Mouse (Mus musculus): ENCODE measurements around the gene Sema3g. TPM values are rescaled to one million over a fixed set of nuclear protein-coding genes. Genes with fewer than 3 reads are reported as not detected.

Sema3g gene
- polyA plus RNA-seq, 1 experiment: not detected

DNA sequence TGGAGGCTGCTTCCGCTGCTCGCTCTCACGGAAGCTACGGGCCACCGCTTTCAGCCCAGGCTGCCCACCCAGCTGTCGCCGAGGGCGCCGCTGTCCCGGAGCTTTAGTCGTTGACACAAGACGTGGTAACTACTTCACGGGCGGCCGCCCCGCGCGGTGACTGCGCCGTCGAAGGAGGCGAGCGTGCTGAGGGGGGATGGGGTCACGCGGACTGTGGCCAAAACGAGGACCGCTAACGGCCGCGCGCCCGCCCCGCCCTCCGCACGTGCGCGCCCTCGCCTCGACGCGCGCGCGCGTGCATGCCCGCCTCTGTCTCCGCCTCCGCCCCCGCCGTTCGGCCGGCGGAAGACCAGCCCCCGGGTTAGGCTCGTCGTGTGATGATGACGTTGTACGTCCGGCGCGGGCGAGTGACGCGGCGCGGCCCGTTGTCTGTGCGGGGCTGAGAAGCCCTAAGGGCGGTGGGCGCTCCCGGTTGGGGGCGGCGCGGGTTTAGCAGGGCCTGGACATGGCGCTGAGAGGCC lies 33.5 kb downstream of the Sema3g start, which contains the start of the genes Phf7 and Bap1:
Phf7 (minus strand) TSS at position 234 of the 521 bp plus-strand sequence.
Bap1 (plus strand) TSS at position 367 of the 521 bp plus-strand sequence.
- Histone ChIP-seq H3K4me3 (ENCODE audit: insufficient read depth, low read depth, low read length) (peak within 1 kb of the TSS; percentile 86), H3K4me1 (ENCODE audit: control insufficient read depth, insufficient read depth, low read length) (peaks cover 2% of the 10 kb centered on the region; the same call in 1 of the 2 replicates), H3K27ac (ENCODE audit: insufficient read depth, low read depth, low read length) (peak within 1 kb of the TSS; percentile 93)
- TF ChIP-seq POLR2A (IDR thresholded peaks at IDR 0.05; ENCODE audit: insufficient read depth, low read depth, low read length): peak; percentile 91
- TF ChIP-seq CTCF (IDR thresholded peaks at IDR 0.05; ENCODE audit: insufficient read depth, low read depth, low read length): no peak
- WGBS: under 1% methylated on average over 75 of the region's 75 CpGs

DNA sequence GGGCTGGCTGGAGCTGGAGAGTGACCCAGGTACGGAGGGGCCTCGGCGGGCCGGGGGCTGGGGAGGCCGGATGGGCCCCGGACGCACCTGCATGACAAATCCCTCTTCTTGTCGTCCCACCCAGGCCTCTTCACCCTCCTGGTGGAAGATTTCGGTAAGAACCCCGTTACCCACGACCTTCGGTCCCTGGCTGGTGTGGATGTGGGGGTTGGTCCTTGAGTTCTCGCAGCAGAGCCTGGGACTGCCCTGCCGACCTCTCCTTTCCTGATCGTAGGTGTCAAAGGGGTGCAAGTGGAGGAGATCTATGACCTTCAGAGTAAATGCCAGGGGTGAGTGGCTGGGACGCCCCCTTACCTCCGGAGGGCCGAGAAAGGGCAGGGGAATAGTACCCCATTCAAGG lies 34.0 kb downstream of the Sema3g start:
- 1% methylated on average over 18 of the region's 18 CpGs for WGBS
- Histone ChIP-seq H3K4me3 (ENCODE audit: insufficient read depth, low read depth, low read length) (peak overlapping the region; percentile 86), H3K27ac (ENCODE audit: insufficient read depth, low read depth, low read length) (0 out of 2 replicates have a peak overlapping the region, but pooled peaks have one; percentile 3), H3K4me1 (ENCODE audit: control insufficient read depth, insufficient read depth, low read length) (peaks cover 2% of the 10 kb centered on the region; the same call in 1 of the 2 replicates)
- TF ChIP-seq CTCF (IDR thresholded peaks at IDR 0.05; ENCODE audit: insufficient read depth, low read depth, low read length): no peak
- no peak for TF ChIP-seq POLR2A (IDR thresholded peaks at IDR 0.05; ENCODE audit: insufficient read depth, low read depth, low read length)

DNA sequence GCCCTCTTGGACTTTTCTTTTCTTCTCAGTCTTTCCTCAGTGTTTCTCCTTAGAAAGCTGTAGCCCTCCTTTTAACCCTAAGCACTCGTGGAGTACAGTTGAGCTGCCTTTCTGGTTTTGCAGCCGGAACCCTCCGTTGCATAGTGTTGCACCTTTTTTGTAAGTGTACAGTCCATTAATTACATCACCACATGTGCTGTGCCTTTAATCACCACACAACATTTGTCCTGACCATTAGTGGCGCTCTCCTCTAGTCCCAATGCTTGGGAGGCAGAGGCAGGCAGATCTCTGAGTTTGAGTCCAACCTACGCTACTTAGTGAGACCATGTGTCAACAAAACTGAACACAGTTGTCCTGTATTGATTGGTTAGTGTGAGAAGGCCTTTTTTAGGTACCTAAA lies 34.4 kb downstream of the Sema3g start:
- WGBS: 80% methylated on average over 5 of the region's 5 CpGs
- no peak for TF ChIP-seq POLR2A (IDR thresholded peaks at IDR 0.05; ENCODE audit: insufficient read depth, low read depth, low read length)
- TF ChIP-seq CTCF (IDR thresholded peaks at IDR 0.05; ENCODE audit: insufficient read depth, low read depth, low read length): no peak
- no peak overlapping the region for H3K27ac ChIP-seq (ENCODE audit: insufficient read depth, low read depth, low read length)
- H3K4me3 ChIP-seq (ENCODE audit: insufficient read depth, low read depth, low read length): peak overlapping the region; percentile 86
- peaks cover 2% of the 10 kb centered on the region; the same call in 1 of the 2 replicates for H3K4me1 ChIP-seq (ENCODE audit: control insufficient read depth, insufficient read depth, low read length)

DNA sequence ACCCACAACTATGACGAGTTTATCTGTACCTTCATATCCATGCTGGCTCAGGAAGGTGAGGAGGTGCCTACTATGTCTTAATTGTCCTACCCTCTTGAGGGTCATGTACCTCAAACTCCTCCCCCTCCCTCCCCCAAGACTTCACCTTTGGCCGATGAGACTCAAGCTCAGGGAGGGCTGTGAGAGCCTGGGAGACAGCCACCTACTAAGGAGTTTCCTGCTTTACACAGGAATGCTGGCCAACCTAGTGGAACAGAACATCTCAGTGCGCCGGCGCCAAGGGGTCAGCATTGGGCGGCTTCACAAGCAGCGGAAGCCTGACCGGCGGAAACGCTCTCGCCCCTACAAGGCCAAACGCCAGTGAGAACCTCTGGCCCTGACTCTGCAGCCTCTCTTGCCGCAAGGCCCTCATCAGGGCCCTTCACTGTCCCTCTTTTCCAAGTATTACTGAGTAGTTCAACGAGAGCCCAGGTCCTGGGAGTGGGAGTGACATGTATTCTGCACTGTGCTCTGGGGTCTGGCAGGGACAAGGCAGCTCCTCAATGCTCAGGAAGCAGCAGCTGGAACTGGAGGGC lies 40.9 kb downstream of the Sema3g start:
- Histone ChIP-seq H3K4me3 (ENCODE audit: insufficient read depth, low read depth, low read length) (no peak overlapping the region), H3K4me1 (ENCODE audit: control insufficient read depth, insufficient read depth, low read length) (no peaks in the 10 kb centered on the region), H3K27ac (ENCODE audit: insufficient read depth, low read depth, low read length) (no peak overlapping the region)
- 91% methylated on average over 14 of the region's 14 CpGs for WGBS
- TF ChIP-seq POLR2A (IDR thresholded peaks at IDR 0.05; ENCODE audit: insufficient read depth, low read depth, low read length) (no peak), CTCF (IDR thresholded peaks at IDR 0.05; ENCODE audit: insufficient read depth, low read depth, low read length) (no peak)

DNA sequence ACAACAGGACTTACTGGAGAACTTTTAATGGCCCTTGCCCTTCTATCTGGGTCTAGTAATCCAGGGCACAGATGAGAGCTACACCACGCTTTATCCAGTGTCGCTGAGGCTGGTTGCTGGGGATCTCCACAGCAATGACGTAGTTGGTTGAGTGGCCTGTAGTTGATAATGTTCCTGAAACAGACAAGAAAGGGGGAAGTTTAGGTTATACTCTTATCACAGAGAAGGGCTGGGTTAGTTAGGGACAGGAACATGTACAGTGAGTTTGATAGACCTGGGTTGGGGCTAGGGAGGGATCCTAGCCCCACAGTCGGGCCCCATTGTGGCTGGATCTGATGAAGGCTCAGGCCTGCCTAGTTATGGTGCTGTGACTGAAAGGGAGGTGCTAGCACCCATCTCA lies 42.7 kb downstream of the Sema3g start:
- no peak overlapping the region for H3K4me3 ChIP-seq (ENCODE audit: insufficient read depth, low read depth, low read length)
- no peak for TF ChIP-seq POLR2A (IDR thresholded peaks at IDR 0.05; ENCODE audit: insufficient read depth, low read depth, low read length)
- TF ChIP-seq CTCF (IDR thresholded peaks at IDR 0.05; ENCODE audit: insufficient read depth, low read depth, low read length): no peak
- no peak overlapping the region for H3K27ac ChIP-seq (ENCODE audit: insufficient read depth, low read depth, low read length)
- no peaks in the 10 kb centered on the region for H3K4me1 ChIP-seq (ENCODE audit: control insufficient read depth, insufficient read depth, low read length)
- 94% methylated on average over 4 of the region's 4 CpGs for WGBS

DNA sequence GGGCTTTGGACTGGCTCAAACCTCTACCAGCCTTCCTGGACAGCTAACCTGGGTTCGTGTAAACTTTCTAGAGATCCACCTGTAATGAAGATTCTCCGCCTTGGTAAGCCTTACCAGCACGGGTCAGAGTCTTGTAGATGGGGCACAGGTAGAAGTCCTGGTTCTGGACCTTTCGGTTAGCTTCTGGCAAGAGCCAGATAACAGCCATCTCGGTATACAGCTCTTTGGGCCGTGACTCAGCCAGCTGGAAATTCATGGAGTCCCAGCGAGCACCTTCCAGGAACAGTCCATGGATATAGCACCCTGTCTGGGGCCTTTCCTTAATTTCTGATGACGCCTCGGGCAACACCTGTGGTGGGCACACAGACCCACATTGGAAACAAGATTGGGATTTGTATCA lies 43.3 kb downstream of the Sema3g start:
- TF ChIP-seq POLR2A (IDR thresholded peaks at IDR 0.05; ENCODE audit: insufficient read depth, low read depth, low read length): no peak
- TF ChIP-seq CTCF (IDR thresholded peaks at IDR 0.05; ENCODE audit: insufficient read depth, low read depth, low read length): no peak
- no peak overlapping the region for H3K27ac ChIP-seq (ENCODE audit: insufficient read depth, low read depth, low read length)
- no peak overlapping the region for H3K4me3 ChIP-seq (ENCODE audit: insufficient read depth, low read depth, low read length)
- H3K4me1 ChIP-seq (ENCODE audit: control insufficient read depth, insufficient read depth, low read length): no peaks in the 10 kb centered on the region
- 90% methylated on average over 9 of the region's 9 CpGs for WGBS

DNA sequence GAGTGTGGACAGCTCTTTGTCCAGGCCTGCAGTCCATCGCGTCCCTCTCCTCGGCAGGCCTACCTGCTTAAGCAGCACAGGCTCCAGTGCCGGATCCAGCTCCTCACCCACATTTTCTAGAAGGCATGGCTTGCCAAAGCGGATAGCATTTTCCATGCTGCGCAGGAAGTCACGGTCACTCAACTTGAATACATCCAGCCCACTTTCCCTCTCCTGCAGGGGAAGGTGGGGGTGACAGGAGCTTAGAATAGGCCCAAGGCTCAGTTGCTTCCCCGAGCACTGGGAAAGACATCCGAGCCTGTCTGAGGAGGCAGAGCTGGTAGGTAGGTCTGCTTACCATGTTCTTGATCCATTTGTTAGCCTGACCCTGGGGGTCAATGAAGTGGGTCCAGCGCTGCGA lies 50.0 kb downstream of the Sema3g start:
- TF ChIP-seq POLR2A (IDR thresholded peaks at IDR 0.05; ENCODE audit: insufficient read depth, low read depth, low read length): no peak
- H3K4me1 ChIP-seq (ENCODE audit: control insufficient read depth, insufficient read depth, low read length): peaks cover 27% of the 10 kb centered on the region
- 84% methylated on average over 11 of the region's 11 CpGs for WGBS
- no peak overlapping the region for H3K4me3 ChIP-seq (ENCODE audit: insufficient read depth, low read depth, low read length)
- peak overlapping the region; percentile 79 for H3K27ac ChIP-seq (ENCODE audit: insufficient read depth, low read depth, low read length)

DNA sequence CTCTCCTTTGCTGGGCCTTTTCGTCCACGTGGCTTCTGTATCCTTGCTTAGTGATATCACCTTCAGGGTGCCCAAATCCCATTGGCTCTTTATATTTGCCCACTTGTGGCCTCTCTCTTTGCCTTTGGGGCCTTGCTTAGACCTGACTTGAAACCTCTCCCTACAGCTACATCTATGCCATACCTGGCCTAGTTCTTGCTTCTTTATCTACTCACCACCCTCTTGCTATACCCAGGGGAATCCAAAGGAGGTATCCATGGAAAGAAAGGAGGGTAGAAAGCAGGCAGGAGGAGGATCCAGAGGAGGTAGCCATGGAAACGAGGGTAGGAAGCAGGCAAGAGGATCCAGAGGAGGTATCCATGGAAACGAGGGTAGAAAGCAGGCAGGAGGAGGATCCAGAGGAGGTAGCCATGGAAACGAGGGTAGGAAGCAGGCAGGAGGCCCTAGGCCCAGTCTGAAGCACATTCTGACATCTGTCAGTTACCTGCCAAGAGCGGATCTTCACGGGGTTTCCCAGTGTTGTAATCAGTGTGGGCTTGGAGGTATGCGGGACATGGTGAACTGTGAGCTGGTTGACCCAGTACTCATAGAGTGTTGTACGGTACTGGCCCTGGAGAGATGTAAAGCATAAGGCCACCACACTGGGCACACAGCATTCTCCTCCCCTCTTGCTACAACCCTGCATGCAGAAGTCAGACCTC lies 50.8 kb downstream of the Sema3g start:
- TF ChIP-seq POLR2A (IDR thresholded peaks at IDR 0.05; ENCODE audit: insufficient read depth, low read depth, low read length): no peak
- TF ChIP-seq CTCF (IDR thresholded peaks at IDR 0.05; ENCODE audit: insufficient read depth, low read depth, low read length): no peak
- Histone ChIP-seq H3K4me1 (ENCODE audit: control insufficient read depth, insufficient read depth, low read length) (peaks cover 27% of the 10 kb centered on the region), H3K4me3 (ENCODE audit: insufficient read depth, low read depth, low read length) (no peak overlapping the region), H3K27ac (ENCODE audit: insufficient read depth, low read depth, low read length) (peak overlapping the region; percentile 79)
- WGBS: 24% methylated on average over 9 of the region's 9 CpGs

DNA sequence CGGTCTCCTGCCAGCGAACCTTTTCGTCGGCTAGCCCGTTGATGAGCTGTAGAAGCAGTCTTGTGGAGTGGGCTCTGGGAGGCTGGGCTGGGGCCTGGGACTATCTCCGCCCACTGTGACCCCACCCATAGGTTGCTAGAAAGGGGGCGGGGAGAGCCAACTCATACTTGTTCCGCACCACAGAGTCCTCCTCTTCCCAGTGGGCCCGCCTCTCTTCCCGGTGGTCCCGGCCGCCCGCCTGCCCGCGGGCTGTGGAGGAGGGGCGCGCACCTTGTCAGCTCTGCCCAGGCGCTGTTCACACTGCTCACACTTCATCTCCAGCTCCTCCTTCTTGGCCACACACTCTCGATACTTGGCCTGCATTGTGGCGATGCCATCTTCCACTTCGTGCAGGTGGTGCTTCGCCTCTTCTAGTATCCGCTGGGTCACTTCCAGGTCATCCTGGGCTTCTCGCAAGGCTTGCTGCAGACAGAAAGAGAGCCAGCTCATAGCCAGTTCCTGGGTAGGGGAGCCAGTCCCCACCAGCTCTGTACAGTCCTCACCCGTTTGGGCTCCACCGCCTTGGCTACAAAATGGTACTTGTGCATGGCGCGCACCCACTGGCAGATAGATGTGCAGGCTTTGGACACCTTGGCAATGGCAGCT lies 51.9 kb downstream of the Sema3g start:
- Histone ChIP-seq H3K4me3 (ENCODE audit: insufficient read depth, low read depth, low read length) (no peak overlapping the region; the same call in 1 of the 2 replicates), H3K27ac (ENCODE audit: insufficient read depth, low read depth, low read length) (peak overlapping the region; percentile 79; the same call in 1 of the 2 replicates)
- WGBS: 23% methylated on average over 28 of the region's 28 CpGs

More for the DNA sequence above, 51.9 kb downstream of the Sema3g start:
- TF ChIP-seq POLR2A (IDR thresholded peaks at IDR 0.05; ENCODE audit: insufficient read depth, low read depth, low read length): no peak
- no peak for TF ChIP-seq CTCF (IDR thresholded peaks at IDR 0.05; ENCODE audit: insufficient read depth, low read depth, low read length)
- peaks cover 27% of the 10 kb centered on the region for H3K4me1 ChIP-seq (ENCODE audit: control insufficient read depth, insufficient read depth, low read length)
